Mouse (Mus musculus): ENCODE data around the gene Scube1.

- TF ChIP-seq CTCF (IDR thresholded peaks at IDR 0.05; ENCODE audit: low read depth) (peak; percentile 35), EP300 (IDR thresholded peaks at IDR 0.05; ENCODE audit: low read depth) (no peak)
Measured at GRCm38 (mm10) chr15:83629716-83630115, 95.1 kb downstream of the Scube1 start.

Measured in liver, postnatal 0 days (tissue).